Mouse (Mus musculus) MEL (cell line): ENCODE results near the gene Tbc1d10c. TPM values are rescaled to one million over a fixed set of nuclear protein-coding genes. Genes with fewer than 3 reads are reported as not detected.

Experiments used
- DNase-seq: peaks from one replicate; pipeline ENCODE4 v3.0.0; 2011; ENCODE audit warnings: low read depth, low spot score
- H3K27ac ChIP-seq: 2 replicates; pipeline ENCODE4 v1.5.1; 2012; ENCODE audit warnings: low read depth, mild to moderate bottlenecking, control low read depth, low read length, moderate library complexity; ENCODE audit not compliant: control insufficient read depth
- H3K27me3 ChIP-seq, 2 experiments: fragments of 150-350 bp in 1 of 2; sonication (generic) in 1 of 2; 2 replicates each; pipeline ENCODE4 v1.6.1; 2012; ENCODE audit warnings: low read length in 2 of 2, mild to moderate bottlenecking in 2 of 2, improper control_type of control experiment in 1 of 2, moderate library complexity in 1 of 2; ENCODE audit not compliant: insufficient read depth in 2 of 2, control insufficient read depth in 1 of 2
- H3K36me3 ChIP-seq, 2 experiments: 2 replicates each; pipeline ENCODE4 v1.6.1; 2012 to 2014; ENCODE audit warnings: low read length in 2 of 2, improper control_type of control experiment in 1 of 2, inconsistent platforms in 1 of 2, mild to moderate bottlenecking in 1 of 2; ENCODE audit not compliant: insufficient read depth in 2 of 2, control insufficient read depth in 1 of 2
- H3K4me1 ChIP-seq, 2 experiments: fragments of 150-350 bp in 1 of 2; sonication (generic) in 1 of 2; 2 replicates each; pipeline ENCODE4 v1.6.1; 2012; ENCODE audit warnings: low read length in 2 of 2, improper control_type of control experiment in 1 of 2, mild to moderate bottlenecking in 1 of 2; ENCODE audit not compliant: insufficient read depth in 2 of 2, control insufficient read depth in 1 of 2
- H3K4me3 ChIP-seq, 2 experiments: fragments of 150-350 bp in 1 of 2; sonication (generic) in 1 of 2; 2 replicates each; pipeline ENCODE4 v1.5.1; 2012; ENCODE audit warnings: low read depth in 2 of 2, low read length in 2 of 2, mild to moderate bottlenecking in 2 of 2, moderate library complexity in 2 of 2, control low read depth in 1 of 2, improper control_type of control experiment in 1 of 2; ENCODE audit not compliant: control insufficient read depth in 1 of 2, insufficient read depth in 1 of 2
- H3K79me2 ChIP-seq: 2 replicates; pipeline ENCODE4 v1.6.1; 2012; ENCODE audit warnings: mild to moderate bottlenecking, low read length, moderate library complexity; ENCODE audit not compliant: control insufficient read depth, poor library complexity, insufficient read depth
- H3K9ac ChIP-seq: 2 replicates; pipeline ENCODE4 v1.6.1; 2012; ENCODE audit warnings: low read depth, mild to moderate bottlenecking, control low read depth, low read length, moderate library complexity; ENCODE audit not compliant: control insufficient read depth, poor library complexity, severe bottlenecking
- H3K9me3 ChIP-seq: fragments of 150-350 bp; sonication (generic); replicated peaks from 2 replicates; pipeline ENCODE4 v1.6.1; 2012; ENCODE audit warnings: mild to moderate bottlenecking, low read length, improper control_type of control experiment, moderate library complexity; ENCODE audit not compliant: insufficient read depth
- BHLHE40 ChIP-seq: IDR thresholded peaks from 2 replicates; pipeline ENCODE4 v1.6.1; 2012; ENCODE audit warnings: low read depth, mild to moderate bottlenecking, inconsistent platforms, low read length, improper control_type of control experiment, borderline replicate concordance
- CTCF ChIP-seq, 3 experiments: IDR thresholded peaks in 2 of 3; conservative IDR thresholded peaks in 1 of 3; 2 replicates each; pipeline ENCODE4 v1.5.1; 2011 to 2012; ENCODE audit warnings: low read length in 3 of 3, low read depth in 2 of 3, mild to moderate bottlenecking in 2 of 3, improper control_type of control experiment in 1 of 3, inconsistent platforms in 1 of 3, mixed read lengths in 1 of 3, moderate library complexity in 1 of 3; ENCODE audit not compliant: control insufficient read depth in 1 of 3, insufficient read depth in 1 of 3, poor library complexity in 1 of 3, severe bottlenecking in 1 of 3
- ELF1 ChIP-seq: IDR thresholded peaks from 2 replicates; pipeline ENCODE4 v1.6.1; 2014; ENCODE audit warnings: low read depth, mild to moderate bottlenecking, inconsistent platforms, low read length, improper control_type of control experiment, moderate library complexity
- EP300 ChIP-seq, 2 experiments: IDR thresholded peaks; 2 replicates each; pipeline ENCODE4 v1.6.1; 2011; ENCODE audit warnings: improper control_type of control experiment in 2 of 2, low read length in 2 of 2, low read depth in 1 of 2, mild to moderate bottlenecking in 1 of 2
- ETS1 ChIP-seq: IDR thresholded peaks from 2 replicates; pipeline ENCODE4 v1.6.1; 2012; ENCODE audit warnings: low read depth, mild to moderate bottlenecking, inconsistent platforms, low read length, improper control_type of control experiment, moderate library complexity
- GATA1 ChIP-seq: IDR thresholded peaks from 2 replicates; pipeline ENCODE4 v1.6.1; 2011; ENCODE audit warnings: low read depth, low read length, improper control_type of control experiment
- HCFC1 ChIP-seq: IDR thresholded peaks from 2 replicates; pipeline ENCODE4 v1.6.1; 2012; ENCODE audit warnings: low read depth, mild to moderate bottlenecking, inconsistent platforms, low read length, improper control_type of control experiment, moderate library complexity
- MAFK ChIP-seq: IDR thresholded peaks from 2 replicates; pipeline ENCODE4 v1.6.1; 2011; ENCODE audit warnings: low read depth, mild to moderate bottlenecking, low read length, improper control_type of control experiment, borderline replicate concordance
- MAX ChIP-seq: IDR thresholded peaks from 2 replicates; pipeline ENCODE4 v1.6.1; 2011; ENCODE audit warnings: low read length, improper control_type of control experiment
- MAZ ChIP-seq: IDR thresholded peaks from 2 replicates; pipeline ENCODE4 v1.6.1; 2012; ENCODE audit warnings: low read depth, mild to moderate bottlenecking, inconsistent platforms, low read length, improper control_type of control experiment
- MXI1 ChIP-seq: IDR thresholded peaks from 2 replicates; pipeline ENCODE4 v1.6.1; 2011; ENCODE audit warnings: mild to moderate bottlenecking, low read depth, low read length, improper control_type of control experiment
- MYC ChIP-seq: IDR thresholded peaks from 2 replicates; pipeline ENCODE4 v1.6.1; 2011; ENCODE audit warnings: low read depth, mild to moderate bottlenecking, low read length, improper control_type of control experiment, moderate library complexity
- NELFE ChIP-seq: IDR thresholded peaks from 2 replicates; pipeline ENCODE4 v1.6.1; 2011; ENCODE audit warnings: low read depth, low read length, improper control_type of control experiment
- NRF1 ChIP-seq: IDR thresholded peaks from 2 replicates; pipeline ENCODE4 v1.6.1; 2014; ENCODE audit warnings: low read depth, mild to moderate bottlenecking, inconsistent platforms, low read length, improper control_type of control experiment, moderate library complexity; ENCODE audit not compliant: poor library complexity, insufficient read depth, severe bottlenecking
- POLR2A ChIP-seq, 2 experiments: IDR thresholded peaks; 2 replicates each; pipeline ENCODE4 v1.6.1; 2011 to 2012; ENCODE audit warnings: low read length in 2 of 2, mild to moderate bottlenecking in 2 of 2, control low read depth in 1 of 2, improper control_type of control experiment in 1 of 2, low read depth in 1 of 2, moderate library complexity in 1 of 2; ENCODE audit not compliant: control insufficient read depth in 1 of 2, insufficient read depth in 1 of 2, poor library complexity in 1 of 2
- POLR2AphosphoS2 ChIP-seq: IDR thresholded peaks from 2 replicates; pipeline ENCODE4 v1.6.1; 2011; ENCODE audit warnings: low read length, improper control_type of control experiment
- RAD21 ChIP-seq: IDR thresholded peaks from 2 replicates; pipeline ENCODE4 v1.6.1; 2011; ENCODE audit warnings: mild to moderate bottlenecking, low read depth, low read length, improper control_type of control experiment
- RCOR1 ChIP-seq: IDR thresholded peaks from 2 replicates; pipeline ENCODE4 v1.6.1; 2012; ENCODE audit warnings: low read depth, mild to moderate bottlenecking, inconsistent platforms, low read length, improper control_type of control experiment
- SIN3A ChIP-seq: IDR thresholded peaks from 2 replicates; pipeline ENCODE4 v1.6.1; 2012; ENCODE audit warnings: low read length, improper control_type of control experiment, inconsistent platforms
- SMC3 ChIP-seq: IDR thresholded peaks from 2 replicates; pipeline ENCODE4 v1.6.1; 2011; ENCODE audit warnings: low read depth, low read length, improper control_type of control experiment
- TAL1 ChIP-seq: IDR thresholded peaks from 2 replicates; pipeline ENCODE4 v1.6.1; 2012; ENCODE audit warnings: mild to moderate bottlenecking, inconsistent platforms, low read length, moderate library complexity, mixed read lengths
- TBP ChIP-seq: IDR thresholded peaks from 2 replicates; pipeline ENCODE4 v1.8.0; 2011; ENCODE audit warnings: low read depth, low read length, improper control_type of control experiment
- TCF12 ChIP-seq: IDR thresholded peaks from 2 replicates; pipeline ENCODE4 v1.6.1; 2014; ENCODE audit warnings: low read depth, mild to moderate bottlenecking, inconsistent platforms, low read length, improper control_type of control experiment, moderate library complexity
- UBTF ChIP-seq: IDR thresholded peaks from 2 replicates; pipeline ENCODE4 v1.6.1; 2012; ENCODE audit warnings: low read depth, mild to moderate bottlenecking, inconsistent platforms, low read length, improper control_type of control experiment, moderate library complexity, borderline replicate concordance; ENCODE audit not compliant: insufficient read depth
- USF1 ChIP-seq: IDR thresholded peaks from 2 replicates; pipeline ENCODE4 v1.6.1; 2014; ENCODE audit warnings: low read depth, mild to moderate bottlenecking, inconsistent platforms, low read length, improper control_type of control experiment, moderate library complexity
- USF2 ChIP-seq, 2 experiments: IDR thresholded peaks; 2 replicates each; pipeline ENCODE4 v1.6.1; 2011 to 2012; ENCODE audit warnings: improper control_type of control experiment in 2 of 2, low read length in 2 of 2, borderline replicate concordance in 1 of 2, inconsistent platforms in 1 of 2, low read depth in 1 of 2, mild to moderate bottlenecking in 1 of 2; ENCODE audit not compliant: insufficient read depth in 1 of 2
- ZC3H11A ChIP-seq: IDR thresholded peaks from 2 replicates; pipeline ENCODE4 v1.6.1; 2012; ENCODE audit warnings: low read depth, mild to moderate bottlenecking, inconsistent platforms, low read length, improper control_type of control experiment
- ZKSCAN1 ChIP-seq: IDR thresholded peaks from 2 replicates; pipeline ENCODE4 v1.6.1; 2012; ENCODE audit warnings: low read depth, mild to moderate bottlenecking, inconsistent platforms, low read length, improper control_type of control experiment, moderate library complexity
- ZMIZ1 ChIP-seq: IDR thresholded peaks from 2 replicates; pipeline ENCODE4 v1.6.1; 2012; ENCODE audit warnings: low read depth, mild to moderate bottlenecking, inconsistent platforms, low read length, improper control_type of control experiment, moderate library complexity
- polyA plus RNA-seq, 2 experiments: library from polyadenylated mRNA; stranded (reverse) in 1 of 2; unstranded in 1 of 2; fragments of >175 nt in 1 of 2; fragments of >200 nt in 1 of 2; gene quantifications; 2 replicates each; pipeline versions ENCODE4 v1.2.1 to v1.2.4; 2012; ENCODE audit warnings: low replicate concordance in 2 of 2, low read depth in 1 of 2; ENCODE audit not compliant: insufficient read length in 2 of 2, insufficient read depth in 1 of 2, missing spikeins in 1 of 2
- total RNA-seq: library from RNA; depleted of rRNA; stranded (reverse); fragments of 300-350 nt; gene quantifications from 2 replicates; pipeline ENCODE4 v1.2.3, GENCODE M21; 2012

The Tbc1d10c gene
- total and polyA plus RNA-seq, 3 experiments, result 14.0 to 15.5 TPM; not detected in 1

GRCm38 (mm10) chr19:4169810-4170209 lies 21.3 kb downstream of the Tbc1d10c start:
- Histone ChIP-seq H3K36me3 (peaks cover 0 to 4% of the 10 kb centered on the region in 2 experiments; a peak in 2 of 4 replicates), H3K9ac (peak overlapping the region; percentile 89), H3K4me3 (peak overlapping the region; percentile 64 to 71), H3K27me3 (no peaks in the 10 kb centered on the region), H3K9me3 (no peaks in the 10 kb centered on the region), H3K79me2 (no peaks in the 10 kb centered on the region; the same call in 1 of the 2 replicates), H3K27ac (peak overlapping the region; percentile 39), H3K4me1 (peaks cover 0 to 8% of the 10 kb centered on the region in 2 experiments; a peak in 2 of 4 replicates)
- TF ChIP-seq GATA1, result no peak
- no peak for TF ChIP-seq CTCF (IDR thresholded peaks at IDR 0.05 in 2 of 3, conservative IDR thresholded peaks at IDR 0.05 in 1 of 3; ENCODE audit: control insufficient read depth in 1 of 3, insufficient read depth in 1 of 3, low read depth in 2 of 3, low read length in 3 of 3, poor library complexity in 1 of 3, severe bottlenecking in 1 of 3)
- no peak for TF ChIP-seq BHLHE40
- 0 out of 2 replicates have a peak, but pooled peaks have one; percentile 3 for TF ChIP-seq SIN3A
- no peak for TF ChIP-seq TBP
- no peak for TF ChIP-seq ELF1
- TF ChIP-seq UBTF, result no peak
- TF ChIP-seq USF2 (IDR thresholded peaks at IDR 0.05; ENCODE audit: borderline replicate concordance in 1 of 2, insufficient read depth in 1 of 2, low read depth in 1 of 2, low read length in 2 of 2), result no peak
- DNase-seq, result no peak

GRCm38 (mm10) chr19:4169378-4169784 lies 21.7 kb downstream of the Tbc1d10c start:
- Histone ChIP-seq H3K27ac (peak overlapping the region; percentile 39), H3K27me3 (no peaks in the 10 kb centered on the region), H3K4me3 (peak overlapping the region; percentile 71 to 85), H3K36me3 (peaks cover 0 to 4% of the 10 kb centered on the region in 2 experiments; a peak in 2 of 4 replicates), H3K9me3 (no peaks in the 10 kb centered on the region), H3K9ac (peak overlapping the region; percentile 89), H3K79me2 (no peaks in the 10 kb centered on the region; the same call in 1 of the 2 replicates), H3K4me1 (peaks cover 0 to 8% of the 10 kb centered on the region in 2 experiments; a peak in 3 of 4 replicates)
- TF ChIP-seq POLR2AphosphoS2 (peak; percentile 61; the same call in 1 of the 2 replicates), CTCF (IDR thresholded peaks at IDR 0.05 in 2 of 3, conservative IDR thresholded peaks at IDR 0.05 in 1 of 3; ENCODE audit: control insufficient read depth in 1 of 3, insufficient read depth in 1 of 3, low read depth in 2 of 3, low read length in 3 of 3, poor library complexity in 1 of 3, severe bottlenecking in 1 of 3) (peak; percentile 38 to 95 (median 88); a peak in 5 of 6 replicates), ZKSCAN1 (no peak), TCF12 (peak; percentile 36; the same call in 1 of the 2 replicates), TBP (peak; percentile 48; the same call in 1 of the 2 replicates), ZC3H11A (peak; percentile 45; the same call in 1 of the 2 replicates), USF1 (no peak), POLR2A (IDR thresholded peaks at IDR 0.05; ENCODE audit: control insufficient read depth in 1 of 2, insufficient read depth in 1 of 2, low read depth in 1 of 2, low read length in 2 of 2, poor library complexity in 1 of 2) (peak; percentile 70 to 88), HCFC1 (peak; percentile 72), MXI1 (peak; percentile 89), RAD21 (peak; percentile 45), NRF1 (peak; percentile 48; the same call in 1 of the 2 replicates), MAZ (peak; percentile 56; the same call in 1 of the 2 replicates), NELFE (peak; percentile 83), BHLHE40 (no peak), MAFK (no peak), ZMIZ1 (peak; percentile 89), ETS1 (peak; percentile 62; the same call in 1 of the 2 replicates), EP300 (IDR thresholded peaks at IDR 0.05; ENCODE audit: low read depth in 1 of 2, low read length in 2 of 2) (no peak), TAL1 (no peak), ELF1 (peak; percentile 44; the same call in 1 of the 2 replicates), MYC (peak; percentile 72; the same call in 1 of the 2 replicates), SIN3A (peak; percentile 83), MAX (peak; percentile 81), SMC3 (peak; percentile 81), RCOR1 (no peak)
- DNase-seq, result peak; percentile 98
